Comparison of ENCODE assay signal across 15 mouse cellular contexts in genomic region chr4:15588121-15588520, GRCm38 (mm10).
"Had no signal": no experiment of that assay in that cellular context is flagged by ENCODE, and none has a peak within 500 bp of the region (broad histone marks: within the 10 kb centered on the region; RNA-seq: fewer than 3 reads in every experiment).

No protein-coding gene starts in this region.

- H3K4me2 ChIP-seq: neural tube, embryonic 15.5 days; stomach, embryonic 15.5 days had no signal

- DNase-seq: retina, postnatal 1 day; right cerebral cortex, adult 18-20 months; right cerebral cortex, postnatal 14 days; right cerebral cortex, postnatal 25 days; right cerebral cortex, postnatal 4 days; spleen, adult 18-20 months; thymus, adult 18-20 months; thymus, adult 2 months; thymus, postnatal 14 days; thymus, postnatal 25 days; thymus, postnatal 36 days; thymus, postnatal 4 days had no signal

- H3K9me3 ChIP-seq: neural tube, embryonic 15.5 days; stomach, embryonic 15.5 days had no signal

- H3K27me3 ChIP-seq: neural tube, embryonic 15.5 days; stomach, embryonic 15.5 days had no signal

- H3K36me3 ChIP-seq: neural tube, embryonic 15.5 days; stomach, embryonic 15.5 days had no signal

- H3K27ac ChIP-seq: neural tube, embryonic 15.5 days; stomach, embryonic 15.5 days; stomach, postnatal 0 days had no signal

- H3K9ac ChIP-seq: neural tube, embryonic 15.5 days; stomach, embryonic 15.5 days had no signal

- H3K4me3 ChIP-seq: neural tube, embryonic 15.5 days; stomach, embryonic 15.5 days had no signal

- H3K4me1 ChIP-seq: neural tube, embryonic 15.5 days; stomach, embryonic 15.5 days had no signal
